Mouse (Mus musculus) naive thymus-derived CD4-positive, alpha-beta T cell, adult 2 months (primary cell): ENCODE results near the gene Shld1.

Experiments used
- DNase-seq: peaks from one replicate; pipeline ENCODE4 v3.0.0-alpha.2; 2011; ENCODE audit warnings: low read depth

Shld1 gene

GRCm38 (mm10) chr2:132692320-132692719 is 5.6 kb downstream of the Shld1 start:
- DNase-seq: peak; percentile 60

DNA sequence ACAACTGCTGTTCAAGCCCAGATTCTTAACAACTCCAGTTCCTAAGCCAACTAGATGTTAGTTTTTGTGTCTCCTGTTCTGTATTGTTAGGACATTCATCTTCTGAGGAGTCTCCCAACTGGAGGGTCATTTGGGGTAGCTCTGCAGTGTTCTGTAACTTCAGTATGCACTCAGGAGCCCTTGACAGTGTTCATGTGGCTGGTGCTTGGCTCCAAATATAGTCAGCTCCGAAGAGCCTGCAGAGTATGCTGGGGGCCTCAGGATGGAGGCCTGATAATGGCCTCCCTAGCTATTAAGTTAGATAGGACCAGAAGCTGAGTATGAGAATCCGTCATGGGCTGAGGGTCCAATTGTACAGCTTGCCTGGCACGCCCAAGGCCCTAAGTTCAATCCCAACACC is 7.2 kb downstream of the Shld1 start:
- DNase-seq: no peak

DNA sequence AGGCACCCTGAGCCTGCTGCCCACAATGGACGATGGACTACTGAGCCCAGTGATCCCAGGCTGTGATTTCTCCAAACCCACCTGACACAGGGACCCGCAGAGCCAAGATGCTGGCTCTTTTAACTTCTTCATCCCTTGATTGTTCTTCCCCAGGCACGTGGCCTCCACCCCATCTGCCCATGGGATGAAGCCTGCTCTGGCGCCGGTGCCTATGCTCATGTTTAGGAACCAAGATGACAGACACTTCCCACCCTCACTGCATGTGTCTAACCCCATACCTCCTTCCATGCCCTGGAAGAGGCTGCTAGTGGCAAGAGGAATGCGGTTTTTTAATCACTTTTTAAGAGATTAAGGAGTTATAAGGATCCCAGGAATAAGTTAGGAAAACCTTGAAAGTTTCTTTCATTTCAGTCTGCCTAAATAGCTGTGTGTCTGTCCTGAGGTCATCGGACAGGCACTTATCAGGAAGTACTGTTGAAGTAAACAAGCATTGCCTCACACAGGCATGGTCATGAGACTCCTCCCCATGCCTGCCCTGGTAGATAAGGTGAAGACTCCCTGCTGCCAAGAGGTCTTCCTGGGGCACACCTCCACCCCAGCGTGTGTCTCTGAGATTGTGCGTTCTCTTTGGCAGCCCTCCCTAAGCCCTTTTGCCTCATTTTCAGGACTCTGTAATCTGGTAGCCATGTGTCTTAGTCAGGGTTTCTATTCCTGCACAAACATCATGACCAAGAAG is 8.8 kb downstream of the Shld1 start:
- DNase-seq: no peak

- no peak for DNase-seq
Measured at GRCm38 (mm10) chr2:132696519-132696918, 9.8 kb downstream of the Shld1 start.

- peak; percentile 32 for DNase-seq
Measured at GRCm38 (mm10) chr2:132697256-132697655, 10.5 kb downstream of the Shld1 start.

DNA sequence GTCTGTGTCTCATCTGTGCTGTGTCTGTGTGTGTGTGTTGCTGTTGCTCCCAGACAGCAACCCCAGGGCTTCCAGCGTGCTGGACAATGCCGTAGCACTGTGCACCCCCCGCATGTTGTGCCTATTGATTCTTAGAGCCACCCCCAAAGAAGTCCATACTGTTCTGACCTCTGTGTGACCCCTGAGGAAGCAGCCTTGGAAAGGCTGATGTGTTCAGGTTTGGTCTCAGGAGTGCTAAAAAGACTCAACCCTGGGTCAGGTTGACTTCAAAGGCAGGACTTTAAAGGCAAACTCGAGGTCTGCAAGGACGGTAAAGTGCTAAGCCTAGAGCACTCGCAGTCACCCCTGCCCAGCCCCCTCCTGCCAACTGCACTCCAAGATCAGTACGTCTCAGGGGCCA is 11.0 kb downstream of the Shld1 start:
- DNase-seq: no peak

- no peak for DNase-seq
Measured at GRCm38 (mm10) chr2:132698420-132698819, 11.7 kb downstream of the Shld1 start.

DNA sequence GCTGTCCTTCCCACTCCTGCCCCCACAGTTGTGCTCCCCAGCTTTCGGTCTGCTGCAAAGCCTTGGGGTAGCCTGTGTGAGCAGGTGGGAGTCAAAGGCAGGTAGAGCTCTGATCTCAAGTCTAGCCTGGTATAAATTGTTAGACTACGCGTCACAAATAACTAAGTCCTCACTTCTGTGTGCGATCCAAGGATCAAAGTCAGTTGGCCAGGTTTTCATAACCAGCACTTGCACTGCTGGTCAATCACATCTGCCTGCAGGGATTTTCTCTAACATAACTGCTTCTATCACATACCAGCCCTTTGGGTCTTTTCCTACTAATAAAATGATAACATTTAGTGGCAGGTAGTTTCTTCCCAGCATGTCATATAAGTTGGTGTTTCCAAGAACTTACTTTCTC is 14.2 kb downstream of the Shld1 start:
- DNase-seq: no peak

DNA sequence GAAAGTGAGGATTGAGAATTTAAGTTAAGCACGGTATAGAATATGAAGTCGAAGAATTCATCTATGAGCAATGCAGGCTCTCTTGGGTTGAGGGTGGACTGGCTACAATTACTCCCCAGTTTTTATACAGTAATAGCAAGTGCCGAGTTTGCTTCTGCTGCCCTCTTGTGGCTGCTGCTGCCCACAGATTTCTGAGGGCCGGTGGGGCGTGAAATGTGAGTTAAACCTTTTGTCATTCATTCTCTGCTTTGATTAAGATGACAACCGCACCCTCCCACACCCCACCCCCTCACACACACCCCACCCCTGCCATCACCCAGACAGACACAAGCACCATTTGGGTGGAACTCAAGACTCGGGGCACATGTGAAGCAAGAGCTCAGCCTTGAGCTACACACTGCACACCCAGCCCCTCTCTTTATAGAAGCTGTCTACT is 14.7 kb downstream of the Shld1 start:
- peak; percentile 84 for DNase-seq

- no peak for DNase-seq
Measured at GRCm38 (mm10) chr2:132705251-132705992, 18.7 kb downstream of the Shld1 start.

- DNase-seq: no peak
Measured at GRCm38 (mm10) chr2:132706309-132706708, 19.6 kb downstream of the Shld1 start.

DNA sequence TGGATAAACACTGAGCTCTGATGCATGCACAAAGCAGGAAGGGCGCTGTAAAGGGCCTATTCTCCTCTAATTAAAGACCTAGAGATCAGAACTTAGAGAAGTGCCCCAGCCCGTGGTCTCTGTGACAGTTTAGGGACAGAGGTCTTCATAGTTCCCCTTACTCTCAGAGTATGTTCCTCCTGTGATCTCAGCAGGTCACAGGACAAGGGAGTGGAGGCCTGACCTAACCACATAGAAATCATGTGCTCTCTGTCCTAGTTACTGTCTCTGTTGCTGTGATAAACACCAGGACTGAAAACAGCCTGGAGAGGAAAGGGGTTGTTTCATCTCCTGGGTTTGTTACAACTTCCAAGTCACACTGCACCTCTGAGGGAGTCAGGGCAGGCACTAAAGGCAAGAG is 23.8 kb downstream of the Shld1 start:
- no peak for DNase-seq

DNA sequence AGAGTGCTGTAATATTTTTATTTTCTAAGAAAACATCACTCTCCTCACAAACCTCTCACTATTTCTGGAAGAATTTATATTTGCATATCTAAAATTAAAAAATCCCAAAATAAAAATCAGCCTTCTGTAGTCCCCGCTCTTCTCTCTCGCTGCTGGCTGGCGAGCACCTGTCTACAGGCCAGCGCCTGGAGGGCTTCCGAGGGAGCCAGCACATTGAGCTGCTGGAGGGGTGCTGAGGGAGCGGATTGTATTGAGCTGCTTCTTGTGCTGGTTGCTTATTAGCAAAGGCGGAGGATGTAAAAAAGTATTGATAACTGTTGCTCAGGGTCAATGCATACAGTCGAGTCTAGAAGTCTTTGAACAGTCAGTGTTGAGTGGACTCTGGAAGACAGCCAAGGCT is 25.3 kb downstream of the Shld1 start:
- DNase-seq: no peak

DNA sequence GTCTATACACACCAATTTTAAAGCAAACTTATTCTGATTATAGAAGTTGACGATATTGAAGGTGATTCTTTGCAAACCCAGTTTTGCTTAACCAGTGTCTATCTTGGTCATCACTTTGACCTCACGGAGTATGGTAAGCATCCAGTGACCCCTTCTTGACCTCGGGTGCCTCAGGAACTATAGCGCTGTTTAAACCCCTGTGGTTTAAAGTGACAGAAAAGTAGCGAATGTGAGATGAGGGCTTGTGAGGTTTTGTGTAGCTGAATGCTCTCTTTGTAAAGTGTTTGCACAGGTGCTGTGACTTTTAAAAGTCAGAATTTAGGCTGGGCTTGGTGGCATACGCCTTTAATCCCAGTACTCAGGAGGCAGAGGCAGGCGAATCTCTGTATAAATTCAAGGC is 27.8 kb downstream of the Shld1 start:
- DNase-seq: no peak

GRCm38 (mm10) chr2:132714946-132715345 is 28.2 kb downstream of the Shld1 start:
- no peak for DNase-seq

GRCm38 (mm10) chr2:132715421-132716070 is 28.8 kb downstream of the Shld1 start:
- DNase-seq: no peak

DNA sequence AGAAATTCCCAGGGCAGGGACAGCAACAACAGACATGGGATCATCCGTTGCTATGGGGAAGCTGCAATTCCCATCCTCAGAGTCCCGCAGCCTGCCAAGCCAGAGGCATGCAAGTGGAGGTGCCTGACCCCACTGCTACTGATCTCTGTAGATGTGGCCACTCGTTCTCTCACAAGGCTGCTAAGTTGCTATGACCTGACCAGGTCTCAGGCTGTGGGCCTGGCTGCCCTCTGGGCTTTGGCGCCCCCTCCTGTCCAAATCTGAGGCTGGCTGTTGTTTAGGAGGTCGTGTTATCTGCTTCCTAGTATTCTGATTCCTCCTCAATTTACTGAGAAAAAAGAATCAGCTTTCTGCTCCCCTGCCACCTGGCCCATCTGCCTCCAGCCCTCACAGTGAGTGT is 29.4 kb downstream of the Shld1 start:
- peak; percentile 73 for DNase-seq

DNA sequence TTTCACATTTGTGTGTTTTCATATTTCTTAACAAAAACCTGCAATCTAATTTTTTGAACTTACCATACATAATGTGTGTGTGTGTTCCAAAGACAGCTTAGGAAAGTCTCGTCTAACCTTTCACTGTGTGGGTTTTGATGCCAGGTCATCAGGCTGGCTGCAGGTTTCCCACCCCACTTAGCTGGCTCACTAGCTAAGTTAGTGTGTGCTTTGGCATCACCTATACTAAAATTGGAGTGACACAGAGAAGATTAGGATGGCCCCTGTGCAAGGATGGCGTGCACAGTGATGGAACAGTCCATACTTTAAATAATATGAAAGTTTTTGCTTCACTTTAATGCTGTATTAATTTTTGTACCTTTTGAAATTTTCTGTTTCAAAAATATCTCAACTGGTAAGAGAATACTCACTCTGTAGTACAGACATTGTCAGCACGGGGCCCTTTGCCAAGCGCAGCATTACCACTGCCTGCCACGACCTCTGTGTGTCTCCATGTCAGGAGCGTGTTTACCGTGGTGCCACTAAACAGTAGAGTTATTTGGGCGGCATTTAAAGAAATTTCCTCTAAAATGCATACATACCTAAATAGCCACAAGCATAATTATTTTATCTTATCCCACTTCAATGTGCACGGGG is 30.3 kb downstream of the Shld1 start:
- no peak for DNase-seq

DNA sequence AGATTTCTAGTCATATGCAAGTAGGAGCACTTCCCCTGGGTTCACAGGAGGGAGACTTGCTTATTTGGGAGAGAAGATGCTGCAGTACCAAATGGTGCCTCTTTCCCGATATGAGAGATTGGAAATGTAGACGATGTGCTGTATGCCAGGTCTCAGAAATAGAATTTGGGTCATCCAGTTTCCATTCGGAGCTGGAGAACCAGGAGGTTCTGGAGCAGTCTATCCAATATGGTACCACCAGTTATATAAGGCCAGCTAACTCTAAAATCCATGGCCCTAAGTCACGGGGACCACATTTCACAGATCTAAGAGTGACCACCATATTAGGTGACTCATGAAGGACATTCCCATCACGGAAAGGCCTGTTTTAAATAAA is 30.8 kb downstream of the Shld1 start:
- DNase-seq: no peak

- DNase-seq: no peak
Measured at GRCm38 (mm10) chr2:132720921-132721566, 34.3 kb downstream of the Shld1 start.

DNA sequence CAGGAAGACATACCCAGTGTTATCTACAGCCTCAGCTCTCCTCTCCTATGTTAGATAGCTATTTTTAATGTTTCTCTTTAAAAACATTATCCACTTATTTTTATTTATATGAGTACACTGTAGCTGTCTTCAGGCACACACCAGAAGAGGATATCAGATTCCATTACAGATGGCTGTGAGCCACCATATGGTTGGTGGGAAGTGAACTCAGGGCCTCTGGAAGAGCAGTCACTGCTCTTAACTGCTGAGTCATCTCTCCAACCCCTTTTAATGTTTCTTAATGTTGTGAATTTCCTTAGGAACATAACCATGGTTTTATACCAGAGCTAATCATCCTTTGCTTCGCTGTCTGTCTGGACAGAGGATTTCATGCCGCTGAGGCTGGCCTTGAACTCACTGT is 35.1 kb downstream of the Shld1 start:
- no peak for DNase-seq

- DNase-seq: no peak
Measured at GRCm38 (mm10) chr2:132723958-132724431, 37.3 kb downstream of the Shld1 start.
